Mouse (Mus musculus) frontal cortex, adult 2 months (tissue): Measurements from ENCODE around the gene Gabra6. TPM values are rescaled to one million over a fixed set of nuclear protein-coding genes. Genes with fewer than 3 reads are reported as not detected.
A peak's percentile ranks its signal among the peaks of the same experiment; 100 is the strongest.

Source experiments
- DNase-seq, 2 experiments: peaks; one replicate each; pipeline ENCODE4 v3.0.0; 2022; ENCODE audit warnings: low spot score in 1 of 2; ENCODE audit errors: extremely low spot score in 1 of 2
- polyA plus RNA-seq: library from polyadenylated mRNA; depleted of rRNA; stranded (reverse); fragments of >200 nt; gene quantifications from 2 replicates; pipeline ENCODE4 v1.2.3, GENCODE M21; 2012; rRNA removed

Gene Gabra6
- polyA plus RNA-seq: 0.08 TPM in 1 of 2 replicates, not detected in the other

GRCm38 (mm10) chr11:42320882-42321281, at the start of gene Gabra6:
TSS of gene Gabra6 (minus strand) at chr11:42321072.
- DNase-seq: no peak

- peak; percentile 39 to 43 for DNase-seq
These were observed 44.7 kb upstream of the Gabra6 start for GRCm38 (mm10) chr11:42365544-42365943.

GRCm38 (mm10) chr11:42332121-42332520, 11.2 kb upstream of the Gabra6 start:
- DNase-seq: no peak

GRCm38 (mm10) chr11:42326262-42326661, 5.4 kb upstream of the Gabra6 start:
- DNase-seq: no peak

- no peak for DNase-seq
These were observed 688 bp upstream of the Gabra6 start for GRCm38 (mm10) chr11:42321560-42321959.

- DNase-seq: no peak
These were observed 1.4 kb downstream of the Gabra6 start for GRCm38 (mm10) chr11:42319521-42319920.

- no peak for DNase-seq
These were observed 1.8 kb downstream of the Gabra6 start for GRCm38 (mm10) chr11:42319101-42319500.

GRCm38 (mm10) chr11:42317985-42318384, 2.9 kb downstream of the Gabra6 start:
- DNase-seq: no peak

GRCm38 (mm10) chr11:42314850-42315249, 6.0 kb downstream of the Gabra6 start:
- DNase-seq: no peak

GRCm38 (mm10) chr11:42310892-42311291, 10.0 kb downstream of the Gabra6 start:
- no peak for DNase-seq

GRCm38 (mm10) chr11:42309086-42309485, 11.8 kb downstream of the Gabra6 start:
- no peak for DNase-seq

- DNase-seq: no peak
These were observed 14.8 kb downstream of the Gabra6 start for GRCm38 (mm10) chr11:42306095-42306494.

GRCm38 (mm10) chr11:42258978-42259377, 61.9 kb downstream of the Gabra6 start:
- no peak for DNase-seq

Other genes starting within 250 kb of the Gabra6 start
- 113 and 124 TPM in 2 replicates for gene Gabra1, start 138.1 kb downstream of the Gabra6 start, polyA plus RNA-seq
- 35.8 and 39.5 TPM in 2 replicates for gene Gabrb2, start 98.7 kb upstream of the Gabra6 start, polyA plus RNA-seq